Mouse (Mus musculus) bone marrow, adult 2 months (tissue): Measurements from ENCODE around the gene Smad1. TPM values are rescaled to one million over a fixed set of nuclear protein-coding genes. Genes with fewer than 3 reads are reported as not detected.

ENCODE experiments used
- H3K27ac ChIP-seq: fragments of 200-500 bp; 2 replicates; pipeline ENCODE4 v1.5.1; 2012; ENCODE audit warnings: low read depth, mild to moderate bottlenecking, control low read depth, inconsistent platforms, low read length; ENCODE audit not compliant: control insufficient read depth, poor library complexity, insufficient read depth
- H3K4me1 ChIP-seq: fragments of 200-500 bp; 2 replicates; pipeline ENCODE4 v1.6.1; 2011; ENCODE audit warnings: low read length; ENCODE audit not compliant: control insufficient read depth, insufficient read depth
- H3K4me3 ChIP-seq: fragments of 200-500 bp; replicated peaks from 2 replicates; pipeline ENCODE3; 2011; ENCODE audit warnings: mild to moderate bottlenecking, low read depth, low read length, control low read depth; ENCODE audit not compliant: control insufficient read depth
- CTCF ChIP-seq: fragments of 200-500 bp; IDR thresholded peaks from 2 replicates; pipeline ENCODE4 v1.5.1; 2011; ENCODE audit warnings: low read length, control low read depth; ENCODE audit not compliant: control insufficient read depth, insufficient read depth
- POLR2A ChIP-seq: fragments of 200-500 bp; IDR thresholded peaks from 2 replicates; pipeline ENCODE4 v1.6.1; 2011; ENCODE audit warnings: low read depth, mild to moderate bottlenecking, control low read depth, low read length, borderline replicate concordance; ENCODE audit not compliant: control insufficient read depth
- WGBS: fragments of 180-500 bp; shearing (Covaris S2); methylation state at CpG from one replicate; pipeline ENCODE4 v1.1.7; 2018; 5-methylcytosine and 5-hydroxymethylcytosine counted together
- polyA plus RNA-seq: library from polyadenylated mRNA; stranded (reverse); fragments of >200 nt; gene quantifications from 2 replicates; pipeline ENCODE4 v1.2.4, GENCODE M21; 2011; ENCODE audit warnings: low replicate concordance; ENCODE audit not compliant: missing spikeins, insufficient read depth, insufficient read length

The Smad1 gene
- polyA plus RNA-seq, 1 experiment = 5.3 TPM

- TF ChIP-seq POLR2A = no peak
- TF ChIP-seq CTCF = no peak
Observed at GRCm38 (mm10) chr8:79369163-79369562, 30.2 kb downstream of the Smad1 start.

GRCm38 (mm10) chr8:79367959-79368358 lies 31.4 kb downstream of the Smad1 start:
- 78% methylated on average over 4 of the region's 4 CpGs for WGBS
- no peak for TF ChIP-seq POLR2A
- no peak for TF ChIP-seq CTCF
- no peak overlapping the region for H3K27ac ChIP-seq
- no peak overlapping the region for H3K4me3 ChIP-seq
- H3K4me1 ChIP-seq = no peaks in the 10 kb centered on the region; the same call in 1 of the 2 replicates

More at GRCm38 (mm10) chr8:79369163-79369562, 30.2 kb downstream of the Smad1 start:
- WGBS = 40% methylated on average over 6 of the region's 6 CpGs
- Histone ChIP-seq H3K27ac (no peak overlapping the region), H3K4me3 (no peak overlapping the region), H3K4me1 (no peaks in the 10 kb centered on the region; the same call in 1 of the 2 replicates)

GRCm38 (mm10) chr8:79367350-79367749 lies 32.0 kb downstream of the Smad1 start:
- 53% methylated on average over 12 of the region's 12 CpGs for WGBS
- no peak overlapping the region for H3K27ac ChIP-seq
- no peak for TF ChIP-seq POLR2A
- TF ChIP-seq CTCF = no peak
- H3K4me1 ChIP-seq = no peaks in the 10 kb centered on the region; the same call in 1 of the 2 replicates
- no peak overlapping the region for H3K4me3 ChIP-seq

- peaks cover 1% of the 10 kb centered on the region; the same call in 1 of the 2 replicates for H3K4me1 ChIP-seq
Observed at GRCm38 (mm10) chr8:79366227-79366626, 33.1 kb downstream of the Smad1 start.

GRCm38 (mm10) chr8:79365707-79366106 lies 33.6 kb downstream of the Smad1 start:
- no peak for TF ChIP-seq CTCF
- TF ChIP-seq POLR2A = no peak
- no peak overlapping the region for H3K4me3 ChIP-seq
- 50% methylated on average over 3 of the region's 3 CpGs for WGBS
- H3K27ac ChIP-seq = no peak overlapping the region
- peaks cover 1% of the 10 kb centered on the region; the same call in 1 of the 2 replicates for H3K4me1 ChIP-seq

More at GRCm38 (mm10) chr8:79366227-79366626, 33.1 kb downstream of the Smad1 start:
- Histone ChIP-seq H3K27ac (no peak overlapping the region), H3K4me3 (no peak overlapping the region)
- WGBS = 80% methylated on average over 9 of the region's 9 CpGs
- TF ChIP-seq POLR2A (no peak), CTCF (no peak)

GRCm38 (mm10) chr8:79364806-79365205 lies 34.5 kb downstream of the Smad1 start:
- Histone ChIP-seq H3K4me3 (no peak overlapping the region), H3K27ac (no peak overlapping the region), H3K4me1 (peaks cover 1% of the 10 kb centered on the region; the same call in 1 of the 2 replicates)
- TF ChIP-seq POLR2A (no peak), CTCF (no peak)
- 87% methylated on average over 8 of the region's 8 CpGs for WGBS

GRCm38 (mm10) chr8:79362430-79362829 lies 36.9 kb downstream of the Smad1 start:
- TF ChIP-seq CTCF (no peak), POLR2A (no peak)
- WGBS = 22% methylated on average over 2 of the region's 2 CpGs
- H3K4me1 ChIP-seq = peaks cover 1% of the 10 kb centered on the region; the same call in 1 of the 2 replicates

GRCm38 (mm10) chr8:79360774-79361527 lies 38.4 kb downstream of the Smad1 start:
- Histone ChIP-seq H3K4me1 (peaks cover 1% of the 10 kb centered on the region; the same call in 1 of the 2 replicates), H3K27ac (no peak overlapping the region), H3K4me3 (no peak overlapping the region)
- WGBS = 75% methylated on average over 6 of the region's 6 CpGs
- TF ChIP-seq POLR2A = no peak
- TF ChIP-seq CTCF = no peak

More at GRCm38 (mm10) chr8:79362430-79362829, 36.9 kb downstream of the Smad1 start:
- H3K27ac ChIP-seq = no peak overlapping the region
- no peak overlapping the region for H3K4me3 ChIP-seq
